Mouse (Mus musculus) cerebellum, adult 2 months (tissue): ENCODE measurements around the gene Mrps18c.

Source experiments
- CTCF ChIP-seq: fragments of 200-500 bp; IDR thresholded peaks from 2 replicates; pipeline ENCODE4 v1.5.1; 2011; ENCODE audit warnings: low read depth, mild to moderate bottlenecking, control low read depth, low read length, moderate library complexity, borderline replicate concordance; ENCODE audit not compliant: insufficient read depth
- POLR2A ChIP-seq: fragments of 200-500 bp; IDR thresholded peaks from 2 replicates; pipeline ENCODE4 v1.6.1; 2011; ENCODE audit warnings: low read length, control low read depth, borderline replicate concordance; ENCODE audit not compliant: insufficient read depth

DNA sequence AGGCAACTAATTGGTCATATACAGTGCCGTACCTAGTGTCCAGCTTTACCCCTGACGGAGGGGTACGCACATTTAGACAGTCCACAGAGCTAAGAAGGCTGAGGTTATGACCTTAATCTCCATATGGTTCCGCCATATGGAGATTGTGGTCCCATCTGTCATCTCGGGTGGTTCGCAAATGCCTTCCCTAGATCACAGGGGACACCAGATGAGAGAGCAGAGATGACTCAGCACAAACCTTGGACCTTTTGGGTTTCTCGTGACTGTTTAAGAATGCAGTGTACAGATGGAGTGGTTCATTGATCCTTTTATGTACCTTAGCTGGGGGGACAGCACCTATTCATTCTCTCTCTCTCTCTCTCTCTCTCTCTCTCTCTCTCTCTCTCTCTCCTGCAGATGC lies 45.0 kb upstream of the Mrps18c start:
- TF ChIP-seq CTCF (no peak), POLR2A (no peak)
